8 mouse cellular contexts compared by ENCODE assay signal in the genomic region with DNA sequence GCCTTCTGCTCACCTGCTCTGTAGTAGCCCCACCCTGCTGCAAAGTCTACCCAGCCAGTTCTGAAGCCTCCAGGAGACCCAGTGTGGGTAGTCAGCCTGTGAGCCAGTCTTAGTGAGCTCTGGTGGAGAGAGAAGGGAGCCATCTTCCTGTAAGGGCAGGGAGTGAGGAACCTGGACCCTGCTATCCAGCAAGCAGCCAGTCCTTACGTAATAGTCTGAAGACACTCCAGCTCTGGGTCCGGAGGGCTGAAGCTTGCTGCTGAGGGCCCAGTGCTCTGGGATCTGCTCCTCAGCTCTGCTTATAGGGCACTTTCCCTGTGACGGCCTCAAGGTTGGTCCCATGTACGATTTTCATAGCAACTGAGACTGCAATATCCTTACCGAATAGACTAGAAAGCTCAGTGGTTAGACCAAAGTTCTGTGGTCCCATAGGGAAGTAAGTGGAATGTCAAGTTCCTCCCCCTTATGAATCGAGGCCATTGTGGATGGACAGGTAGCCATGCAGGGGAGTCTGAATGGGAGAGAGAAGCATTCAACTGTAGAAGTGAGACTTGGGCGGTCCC. TPM values are rescaled to one million over a fixed set of nuclear protein-coding genes. Genes with fewer than 3 reads are reported as not detected.
DNase-seq lines count a peak whose midpoint lies in the region; ATAC-seq lines count a peak whose summit lies in the region.

A gene (plus strand): TSS at position 513 of the 563 bp plus-strand sequence.

- ATAC-seq in embryonic facial prominence, embryonic 11.5 days (replicated peaks; ENCODE audit: insufficient number of reproducible peaks, low FRiP score, low TSS enrichment, low read depth), result no peak
- ATAC-seq in neural tube, embryonic 14.5 days (ENCODE audit: low read depth), result no peak

- intact Hi-C loops in left cerebral cortex, postnatal 14 days (cut with DNase I), result no loop called here

- H3K27me3 ChIP-seq in embryonic facial prominence, embryonic 11.5 days (ENCODE audit: control insufficient read depth, insufficient read depth, low read length), result no peaks in the 10 kb centered on the region
- peaks cover 15% of the 10 kb centered on the region for H3K27me3 ChIP-seq in hindbrain, embryonic 10.5 days (ENCODE audit: insufficient read depth, poor library complexity, severe bottlenecking)
- H3K27me3 ChIP-seq in neural tube, embryonic 14.5 days (ENCODE audit: control insufficient read depth, insufficient read depth, low read length), result no peaks in the 10 kb centered on the region

- no peaks in the 10 kb centered on the region for H3K36me3 ChIP-seq in embryonic facial prominence, embryonic 11.5 days (replicated peaks; ENCODE audit: control insufficient read depth, insufficient read depth, low read depth, low read length)
- H3K36me3 ChIP-seq in hindbrain, embryonic 10.5 days, result peaks cover 10% of the 10 kb centered on the region; the same call in 1 of the 2 replicates
- no peaks in the 10 kb centered on the region for H3K36me3 ChIP-seq in neural tube, embryonic 14.5 days (ENCODE audit: control insufficient read depth, insufficient read depth, low read length)

- H3K9ac ChIP-seq in embryonic facial prominence, embryonic 11.5 days (replicated peaks; ENCODE audit: low read length), result peak within 1 kb of the TSS; percentile 76
- H3K9ac ChIP-seq in neural tube, embryonic 14.5 days (replicated peaks; ENCODE audit: low read depth, low read length), result peak within 1 kb of the TSS; percentile 21; the same call in 1 of the 2 replicates

- no peak for DNase-seq in layer of hippocampus, adult 8-10 months (ENCODE audit: low spot score in 2 of 2)
- no peak for DNase-seq in layer of hippocampus, adult 9-11 months
- DNase-seq in embryonic facial prominence, embryonic 11.5 days (ENCODE audit: low spot score), result no peak
- no peak for DNase-seq in hindbrain, embryonic 10.5 days (ENCODE audit: low spot score)
- DNase-seq in left cerebral cortex, postnatal 14 days (ENCODE audit: low spot score in 2 of 2), result no peak
- no peak for DNase-seq in cerebellum, adult 9-10 months
- no peak for DNase-seq in testis, postnatal 14 days (ENCODE audit: low spot score)

- peak within 1 kb of the TSS; percentile 99 for H3K27ac ChIP-seq in embryonic facial prominence, embryonic 11.5 days (replicated peaks; ENCODE audit: low read depth, low read length)
- peak within 1 kb of the TSS; percentile 100 for H3K27ac ChIP-seq in hindbrain, embryonic 10.5 days
- H3K27ac ChIP-seq in neural tube, embryonic 14.5 days (ENCODE audit: low read depth, low read length), result no peak within 1 kb of the TSS

- peak within 1 kb of the TSS; percentile 88 for H3K4me2 ChIP-seq in embryonic facial prominence, embryonic 11.5 days (ENCODE audit: low read depth, low read length)
- peak within 1 kb of the TSS; percentile 50; the same call in 1 of the 2 replicates for H3K4me2 ChIP-seq in neural tube, embryonic 14.5 days (ENCODE audit: low read depth, low read length)

- H3K9me3 ChIP-seq in embryonic facial prominence, embryonic 11.5 days (replicated peaks; ENCODE audit: control insufficient read depth, low read length), result no peaks in the 10 kb centered on the region
- H3K9me3 ChIP-seq in hindbrain, embryonic 10.5 days, result no peaks in the 10 kb centered on the region
- no peaks in the 10 kb centered on the region for H3K9me3 ChIP-seq in neural tube, embryonic 14.5 days (ENCODE audit: control insufficient read depth, low read length)

- H3K4me3 ChIP-seq in embryonic facial prominence, embryonic 11.5 days (ENCODE audit: low read depth, low read length), result peak within 1 kb of the TSS; percentile 50
- H3K4me3 ChIP-seq in hindbrain, embryonic 10.5 days, result peak within 1 kb of the TSS; percentile 84
- H3K4me3 ChIP-seq in neural tube, embryonic 14.5 days (ENCODE audit: low read depth, low read length), result peak within 1 kb of the TSS; percentile 7; the same call in 1 of the 2 replicates

- peaks cover 2% of the 10 kb centered on the region for H3K4me1 ChIP-seq in embryonic facial prominence, embryonic 11.5 days (ENCODE audit: control insufficient read depth, insufficient read depth, low read length)
- peaks cover 60% of the 10 kb centered on the region for H3K4me1 ChIP-seq in hindbrain, embryonic 10.5 days (replicated peaks)
- H3K4me1 ChIP-seq in neural tube, embryonic 14.5 days (ENCODE audit: control insufficient read depth, insufficient read depth, low read length), result peaks cover 5% of the 10 kb centered on the region; the same call in 1 of the 2 replicates

- WGBS in embryonic facial prominence, embryonic 11.5 days, result 59% methylated on average over 7 of the region's 7 CpGs
- WGBS in hindbrain, embryonic 10.5 days, result 53% methylated on average over 7 of the region's 7 CpGs
- 69% methylated on average over 7 of the region's 7 CpGs for WGBS in neural tube, embryonic 14.5 days

RNA-seq across cellular contexts. Expression of the gene that starts here (rescaled TPM):
- 10 to 100 TPM; 75.6 to 85.0 (median 80.3) TPM for total RNA-seq in layer of hippocampus, adult 8-10 months (2022)
- 17.7 and 18.3 TPM in 2 replicates for polyA plus RNA-seq in embryonic facial prominence, embryonic 11.5 days (2014; fragmentation: Nextera tagmentation; extraction: Ambion mirVana)
- 40.5 and 46.4 TPM in 2 replicates for polyA plus RNA-seq in hindbrain, embryonic 10.5 days (2016; fragmentation: Nextera tagmentation; extraction: Ambion mirVana)
- 10 to 100 TPM; 55.2 to 62.4 TPM for total RNA-seq in left cerebral cortex, postnatal 14 days (2021)
- polyA plus RNA-seq in neural tube, embryonic 14.5 days (2014; fragmentation: Nextera tagmentation; extraction: Ambion mirVana), result 6.3 and 8.8 TPM in 2 replicates

Comparison
In these comparisons a context has a peak if more than half of its experiments do, and no peak if none do; other contexts are left out.
1. H3K4me3 ChIP-seq: peak in every context shown above with its lines; median percentile 84 in hindbrain, embryonic 10.5 days; 50 in embryonic facial prominence, embryonic 11.5 days; 7 in neural tube, embryonic 14.5 days.